Mouse (Mus musculus): Measurements from ENCODE around the gene Iqcb1.
"Not testable (repeated sequence)": the region's sequence is repeated elsewhere in the genome, so short reads cannot be mapped to it uniquely, and the experiment has no call there.

Gene Iqcb1

GRCm38 (mm10) chr16:36828054-36828786 is at the start of gene Iqcb1:
Gene Iqcb1 (plus strand): TSS chr16:36828385.
- DNase-seq (ENCODE audit: low spot score in 2 of 2) = peak; percentile 81 to 84

GRCm38 (mm10) chr16:36784146-36784545 is 44.0 kb upstream of the Iqcb1 start:
- no peak for DNase-seq (ENCODE audit: low spot score in 2 of 2)

- no peak for DNase-seq (ENCODE audit: low spot score in 2 of 2)
These were observed 43.4 kb upstream of the Iqcb1 start, which contains the start of gene Slc15a2 for GRCm38 (mm10) chr16:36784594-36785313. Gene Slc15a2 (minus strand): TSS chr16:36784962.

GRCm38 (mm10) chr16:36786466-36786865 is 41.7 kb upstream of the Iqcb1 start:
- no peak for DNase-seq (ENCODE audit: low spot score in 2 of 2)

- DNase-seq (ENCODE audit: low spot score in 2 of 2) = no peak
These were observed 38.0 kb upstream of the Iqcb1 start for GRCm38 (mm10) chr16:36790166-36790565.

- no peak for DNase-seq (ENCODE audit: low spot score in 2 of 2)
These were observed 33.2 kb upstream of the Iqcb1 start for GRCm38 (mm10) chr16:36794976-36795375.

- DNase-seq (ENCODE audit: low spot score in 2 of 2) = no peak
These were observed 29.9 kb upstream of the Iqcb1 start for GRCm38 (mm10) chr16:36798334-36798733.

- DNase-seq (ENCODE audit: low spot score in 2 of 2) = no peak
These were observed 25.8 kb upstream of the Iqcb1 start for GRCm38 (mm10) chr16:36802361-36802760.

GRCm38 (mm10) chr16:36808616-36809015 is 19.6 kb upstream of the Iqcb1 start:
- DNase-seq (ENCODE audit: low spot score in 2 of 2) = no peak

- DNase-seq (ENCODE audit: low spot score in 2 of 2) = no peak
These were observed 14.5 kb upstream of the Iqcb1 start for GRCm38 (mm10) chr16:36813680-36814079.

- no peak for DNase-seq (ENCODE audit: low spot score in 2 of 2)
These were observed 11.3 kb upstream of the Iqcb1 start for GRCm38 (mm10) chr16:36816916-36817315.

GRCm38 (mm10) chr16:36817321-36817926 is 10.8 kb upstream of the Iqcb1 start:
- peak; percentile 81 to 82 for DNase-seq (ENCODE audit: low spot score in 2 of 2)

GRCm38 (mm10) chr16:36820016-36820415 is 8.2 kb upstream of the Iqcb1 start:
- DNase-seq (ENCODE audit: low spot score in 2 of 2) = no peak

- no peak for DNase-seq (ENCODE audit: low spot score in 2 of 2)
These were observed 7.4 kb upstream of the Iqcb1 start for GRCm38 (mm10) chr16:36820747-36821146.

- DNase-seq (ENCODE audit: low spot score in 2 of 2) = peak; percentile 60 to 72
These were observed 6.7 kb upstream of the Iqcb1 start for GRCm38 (mm10) chr16:36821474-36821873.

GRCm38 (mm10) chr16:36827611-36828053 is 553 bp upstream of the Iqcb1 start:
- DNase-seq (ENCODE audit: low spot score in 2 of 2) = peak in 1 of 2 experiments; percentile 6

GRCm38 (mm10) chr16:36828820-36829219 is 635 bp downstream of the Iqcb1 start:
- DNase-seq (ENCODE audit: low spot score in 2 of 2) = no peak

GRCm38 (mm10) chr16:36846894-36847293 is 18.7 kb downstream of the Iqcb1 start:
- DNase-seq (ENCODE audit: low spot score in 2 of 2) = not testable (repeated sequence)

GRCm38 (mm10) chr16:36851202-36851601 is 23.0 kb downstream of the Iqcb1 start:
- DNase-seq (ENCODE audit: low spot score in 2 of 2) = no peak

GRCm38 (mm10) chr16:36863585-36863984 is 35.4 kb downstream of the Iqcb1 start:
- no peak for DNase-seq (ENCODE audit: low spot score in 2 of 2)

GRCm38 (mm10) chr16:36869442-36869841 is 41.3 kb downstream of the Iqcb1 start:
- no peak for DNase-seq (ENCODE audit: low spot score in 2 of 2)

- DNase-seq (ENCODE audit: low spot score in 2 of 2) = peak; percentile 96 to 99
These were observed 46.5 kb downstream of the Iqcb1 start, which contains the start of the genes Eaf2 and Golgb1 for GRCm38 (mm10) chr16:36874583-36875275. Gene Eaf2 (minus strand): TSS chr16:36875003. Gene Golgb1 (plus strand): TSS chr16:36875140.

Data from spleen, postnatal 36 days (tissue).